Mouse (Mus musculus) frontal cortex, adult (tissue): ENCODE data around the gene Lenep.

Source experiments
- ATAC-seq: cut with Nextera tagmentation; 2 replicates; pipeline ENCODE4 v1.9.2; 2017; ENCODE audit warnings: mild to moderate bottlenecking, moderate library complexity, mixed read lengths; ENCODE audit not compliant: low TSS enrichment

Gene Lenep

GRCm38 (mm10) chr3:89377831-89378230, 24.8 kb downstream of the Lenep start:
- no peak for ATAC-seq

- no peak for ATAC-seq
Measured at GRCm38 (mm10) chr3:89373581-89374231, 28.9 kb downstream of the Lenep start.

GRCm38 (mm10) chr3:89367338-89367737, 35.3 kb downstream of the Lenep start:
- no peak for ATAC-seq

GRCm38 (mm10) chr3:89365486-89366414, 36.8 kb downstream of the Lenep start:
- ATAC-seq = no peak

GRCm38 (mm10) chr3:89365153-89365485, 37.5 kb downstream of the Lenep start, which contains the start of gene Dcst1:
TSS of gene Dcst1 (minus strand) at chr3:89365253.
- no peak for ATAC-seq

GRCm38 (mm10) chr3:89364631-89365030, 38.0 kb downstream of the Lenep start:
- peak; percentile 55; the same call in 1 of the 2 replicates for ATAC-seq

- ATAC-seq = no peak
Measured at GRCm38 (mm10) chr3:89361675-89362074, 40.9 kb downstream of the Lenep start, which contains the start of gene Dcst2. TSS of gene Dcst2 (plus strand) at chr3:89361975.

GRCm38 (mm10) chr3:89360237-89360636, 42.4 kb downstream of the Lenep start:
- ATAC-seq = no peak

- ATAC-seq = peak; percentile 8; the same call in 1 of the 2 replicates
Measured at GRCm38 (mm10) chr3:89359630-89360029, 43.0 kb downstream of the Lenep start.

- no peak for ATAC-seq
Measured at GRCm38 (mm10) chr3:89356029-89356428, 46.6 kb downstream of the Lenep start.

- ATAC-seq = no peak
Measured at GRCm38 (mm10) chr3:89355512-89355902, 47.1 kb downstream of the Lenep start.

GRCm38 (mm10) chr3:89354816-89355511, 47.6 kb downstream of the Lenep start:
- ATAC-seq = peak; percentile 53

- no peak for ATAC-seq
Measured at GRCm38 (mm10) chr3:89351271-89351670, 51.3 kb downstream of the Lenep start.
